Mouse (Mus musculus) cerebral cortex, adult 2 months (tissue): ENCODE data around the gene Khdrbs1.

Source experiments
- WGBS: fragments of 180-500 bp; shearing (Covaris S2); methylation state at CpG from one replicate; pipeline ENCODE4 v1.1.7; 2018; 5-methylcytosine and 5-hydroxymethylcytosine counted together

Khdrbs1 gene

DNA sequence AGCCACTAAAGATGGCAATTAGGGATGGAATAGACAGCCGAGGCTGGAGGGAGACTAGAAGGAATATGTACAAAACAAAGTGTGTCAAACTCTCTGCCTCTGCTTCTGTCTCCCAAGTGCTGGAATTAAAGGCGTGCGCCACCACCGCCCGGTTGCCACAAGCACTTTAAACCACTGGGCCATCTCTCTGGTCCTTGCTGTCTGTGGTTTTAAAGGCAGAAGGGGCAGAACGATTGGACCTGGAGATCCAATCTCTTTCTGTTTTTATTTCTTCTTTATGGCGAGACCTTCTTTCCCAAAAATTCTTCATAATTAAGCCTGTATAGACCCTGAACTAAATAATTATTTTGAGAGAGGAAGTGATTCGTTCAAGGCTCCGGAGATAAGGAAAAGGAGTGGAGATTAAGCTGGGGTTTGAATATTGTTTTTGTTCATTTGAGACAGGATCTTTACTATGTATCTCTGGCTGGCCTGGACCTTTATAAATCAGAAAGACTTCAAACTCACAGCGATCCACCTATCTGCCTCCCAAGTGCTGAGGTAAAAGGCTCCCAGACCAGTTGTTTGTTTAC, 69.1 kb downstream of the Khdrbs1 start:
- 2% methylated on average over 10 of the region's 10 CpGs for WGBS

DNA sequence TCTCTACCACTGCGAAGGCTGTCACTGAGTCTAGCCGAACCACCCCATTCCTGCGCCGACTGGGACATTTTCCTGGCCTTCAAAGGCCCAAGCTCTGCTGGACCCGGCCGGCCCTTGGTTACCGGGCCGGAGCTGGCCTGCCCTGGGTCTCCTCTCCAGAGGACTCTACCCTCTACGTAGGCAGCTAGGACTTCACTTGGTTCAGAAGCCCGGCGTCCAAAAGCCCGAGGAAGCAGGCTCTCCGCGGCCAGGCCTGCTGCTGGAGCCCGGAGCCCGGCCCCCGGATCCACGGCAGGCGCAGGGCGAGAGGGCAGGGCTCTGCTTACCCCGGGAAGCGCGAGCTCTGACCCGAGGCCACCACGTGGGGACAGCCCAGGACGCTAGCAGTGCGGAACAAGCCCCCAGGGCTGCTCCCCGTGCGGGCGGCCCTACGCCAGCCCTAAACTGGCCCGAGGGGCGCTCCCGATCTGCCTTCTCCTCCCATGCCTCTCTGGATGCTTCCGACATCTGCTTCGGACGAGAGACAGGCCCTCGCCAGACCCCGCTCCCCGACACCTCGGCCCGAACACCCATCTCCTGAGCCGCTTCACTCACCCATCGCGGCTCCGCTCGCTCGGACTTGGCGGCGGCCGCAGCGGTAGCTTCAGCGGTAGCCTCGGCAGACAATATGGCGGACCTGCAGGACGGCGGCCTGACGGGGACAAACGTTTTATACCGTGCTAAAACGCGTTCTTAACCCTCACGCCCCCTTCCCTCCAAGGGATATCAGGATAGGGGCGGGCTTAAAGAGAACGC, 69.8 kb downstream of the Khdrbs1 start, which contains the start of gene Kpna6:
Gene Kpna6, minus strand, starts transcription at position 685 of the 795 bp plus-strand sequence.
- under 1% methylated on average over 65 of the region's 65 CpGs for WGBS

DNA sequence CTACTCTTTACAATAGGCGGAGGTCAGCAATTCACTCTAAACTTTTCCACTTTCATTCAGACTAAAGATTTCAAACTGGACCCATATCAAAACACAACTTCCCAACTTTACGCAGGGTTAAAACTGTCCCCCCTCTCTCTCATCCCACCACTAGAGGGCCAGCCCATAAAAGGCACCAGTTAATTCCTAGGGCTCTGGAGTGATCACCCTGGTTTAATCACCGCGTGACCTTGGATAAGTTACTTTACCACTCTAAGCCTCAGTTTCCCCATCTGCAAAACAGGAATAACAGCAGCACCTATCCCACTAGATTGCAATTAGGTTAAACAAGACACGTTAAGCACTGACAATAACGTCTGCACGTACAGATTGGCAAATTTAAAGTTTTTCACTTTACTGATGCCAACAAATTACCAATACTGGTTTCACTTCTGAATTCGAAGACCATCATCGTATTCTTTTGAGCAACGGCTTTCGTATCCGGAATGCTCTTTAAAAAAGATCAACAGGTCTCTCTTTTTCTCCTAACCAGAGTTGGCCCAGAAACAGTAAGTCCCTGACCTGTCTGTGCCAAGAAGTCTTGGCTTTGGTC, 70.5 kb downstream of the Khdrbs1 start:
- 5% methylated on average over 12 of the region's 12 CpGs for WGBS

GRCm38 (mm10) chr4:129662255-129662813, 79.8 kb downstream of the Khdrbs1 start:
- WGBS = 78% methylated on average over 3 of the region's 3 CpGs

GRCm38 (mm10) chr4:129661584-129661983, 80.5 kb downstream of the Khdrbs1 start:
- WGBS = 55% methylated on average over 3 of the region's 3 CpGs

DNA sequence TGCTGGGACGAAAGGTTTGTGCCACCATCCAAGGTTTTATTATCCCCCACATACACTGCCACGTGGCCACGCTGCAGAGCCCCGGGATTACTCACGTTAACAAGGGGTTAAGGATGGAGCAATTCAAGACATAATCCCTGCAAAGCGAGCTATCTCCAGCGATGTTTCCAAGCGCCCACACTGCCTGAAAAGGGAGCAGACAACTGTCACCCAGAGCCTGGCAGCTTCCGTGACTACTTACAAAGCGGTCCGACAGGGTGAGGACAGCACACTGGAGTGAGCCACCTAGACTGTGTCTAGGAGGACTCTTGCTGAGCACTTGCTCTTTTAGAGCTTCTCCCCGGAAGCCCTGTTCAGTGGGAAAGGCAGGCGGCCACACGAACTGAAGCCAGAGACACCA, 87.3 kb downstream of the Khdrbs1 start:
- WGBS = 70% methylated on average over 14 of the region's 14 CpGs
